Mouse (Mus musculus): ENCODE measurements at regions not wholly inside any gene's neighbourhood (a gene's known extent, or its start where the extent isn't known, plus 50 kb on each side); places are given as distances from the start of the nearest gene placed in this dataset.
A peak's percentile ranks its signal among the peaks of the same experiment; 100 is the strongest.

DNA sequence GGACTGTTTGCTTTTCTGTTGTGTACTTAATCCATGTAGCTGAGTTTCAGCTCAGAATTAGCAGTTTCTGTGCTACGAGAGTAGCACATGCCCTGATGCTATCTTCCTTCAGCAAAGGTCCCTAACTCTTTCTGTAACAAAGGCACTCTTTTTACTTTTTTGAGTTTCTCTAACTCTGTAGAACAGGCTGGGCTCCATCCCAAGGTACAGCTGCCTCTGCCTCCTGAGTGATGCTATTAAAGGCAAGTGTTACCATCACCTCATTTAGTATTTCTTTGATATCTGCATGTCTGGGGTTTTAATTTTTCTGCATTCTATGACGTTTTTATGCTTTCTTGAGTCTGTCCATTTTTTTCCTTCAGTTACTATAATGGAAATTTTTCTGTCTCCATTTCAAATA lies 853.9 kb downstream of the Edem1 start:
- peak; percentile 4 for DNase-seq

DNA sequence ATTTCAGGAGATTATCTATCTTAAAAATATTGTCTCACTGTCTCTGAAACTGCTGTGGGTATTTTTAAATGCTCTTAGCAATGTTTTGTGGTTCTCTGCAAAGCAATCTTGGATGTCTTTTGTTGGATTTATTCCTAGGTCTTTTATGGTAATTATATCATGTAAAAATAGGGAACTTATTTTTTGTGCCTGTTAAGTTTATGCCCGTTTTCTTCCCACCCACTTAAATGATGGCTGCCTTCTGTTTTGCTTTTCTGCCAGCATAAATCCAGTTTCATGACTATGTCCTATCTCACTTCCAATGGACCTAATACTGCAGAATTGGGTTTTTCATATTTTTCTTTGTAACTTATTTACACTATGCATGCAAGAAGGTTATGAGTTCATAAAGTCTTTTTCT lies 901.6 kb downstream of the Edem1 start:
- peak; percentile 10 for DNase-seq

DNA sequence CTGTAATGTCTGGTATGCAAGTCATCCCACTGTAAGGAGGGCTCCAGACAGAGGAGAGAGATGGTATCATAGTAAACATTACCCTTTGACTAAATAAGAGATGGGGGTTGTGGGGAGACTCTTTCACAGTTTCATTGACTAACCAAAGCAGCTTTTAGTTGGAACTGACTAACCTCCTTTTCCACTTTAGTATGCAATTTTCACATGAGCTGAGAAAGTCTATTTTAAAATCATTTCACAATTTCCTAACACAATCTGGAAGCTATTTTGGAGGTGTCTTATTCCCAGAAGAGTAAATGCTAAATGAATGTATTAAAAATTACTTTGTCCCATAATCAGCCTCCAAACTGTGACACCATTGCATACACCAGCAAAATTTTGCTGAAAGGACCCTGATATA lies 904.7 kb upstream of the Grm7 start:
- peak; percentile 3 for DNase-seq
